Mouse (Mus musculus): ENCODE measurements around the gene P4hb. TPM values are rescaled to one million over a fixed set of nuclear protein-coding genes. Genes with fewer than 3 reads are reported as not detected.
A peak's percentile ranks its signal among the peaks of the same experiment; 100 is the strongest.

P4hb gene
- polyA plus RNA-seq, 1 experiment: 338 TPM

DNA sequence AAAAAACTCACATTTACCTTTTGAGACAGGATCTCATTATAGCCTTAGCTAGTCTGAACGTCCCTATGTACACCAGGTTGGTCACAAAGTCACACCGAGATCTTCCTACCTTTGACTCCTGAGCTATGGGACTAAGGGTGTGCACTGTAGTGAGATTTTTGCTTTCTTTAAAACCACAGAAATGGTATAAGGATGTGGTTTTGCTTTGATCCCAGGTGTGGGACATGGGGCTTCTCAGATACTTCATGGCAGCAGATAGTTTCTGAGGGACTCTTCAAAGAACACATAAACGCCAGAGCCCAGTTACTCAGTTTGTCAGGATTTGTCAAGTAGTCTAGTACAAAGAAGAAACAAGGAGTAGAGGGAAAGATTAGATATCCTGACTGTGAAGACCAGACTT is 27.7 kb upstream of the P4hb start:
- no peak for TF ChIP-seq CTCF (IDR thresholded peaks at IDR 0.05; ENCODE audit: low read depth, low read length)
- TF ChIP-seq EP300 (IDR thresholded peaks at IDR 0.05; ENCODE audit: insufficient read depth, low read depth, low read length): no peak
- Histone ChIP-seq H3K4me1 (ENCODE audit: control insufficient read depth, insufficient read depth, low read length) (peaks cover 1% of the 10 kb centered on the region), H3K9ac (ENCODE audit: low read depth, poor library complexity, severe bottlenecking) (no peak overlapping the region), H3K27me3 (ENCODE audit: control insufficient read depth, insufficient read depth, low read length, poor library complexity, severe bottlenecking) (no peaks in the 10 kb centered on the region), H3K4me3 (ENCODE audit: low read depth, low read length) (no peak overlapping the region), H3K36me3 (ENCODE audit: control insufficient read depth, insufficient read depth, low read length, poor library complexity, severe bottlenecking) (peaks cover 37% of the 10 kb centered on the region), H3K27ac (ENCODE audit: insufficient read depth, low read length) (no peak overlapping the region), H3K9me3 (replicated peaks; ENCODE audit: control insufficient read depth, insufficient read depth, low read length, poor library complexity, severe bottlenecking) (no peaks in the 10 kb centered on the region)

DNA sequence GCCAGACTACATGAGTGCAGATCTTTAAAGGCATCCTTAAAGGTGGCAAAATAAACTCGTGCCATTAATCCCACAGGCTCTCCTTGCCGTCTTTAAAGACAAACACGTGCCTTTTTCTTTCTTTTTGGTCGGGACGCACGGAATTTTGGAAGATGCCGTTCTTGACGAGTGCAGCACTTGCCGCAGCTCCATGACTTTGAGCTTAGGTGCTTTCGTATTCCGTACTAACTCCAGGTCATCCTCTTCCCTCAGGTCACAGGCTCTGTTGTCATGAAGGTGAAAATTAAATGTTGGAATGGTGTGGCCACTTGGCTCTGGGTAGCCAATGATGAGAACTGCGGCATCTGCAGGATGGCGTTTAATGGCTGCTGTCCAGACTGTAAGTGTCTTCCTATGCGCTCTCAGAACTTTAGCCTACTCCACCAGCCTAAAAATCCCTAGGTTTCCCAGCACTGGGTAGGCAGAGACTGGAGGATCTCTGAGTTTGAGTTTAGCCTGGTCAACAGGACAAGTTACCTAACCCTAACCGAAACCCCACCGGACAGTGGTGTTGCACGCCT is 26.0 kb upstream of the P4hb start:
- peaks cover 1% of the 10 kb centered on the region for H3K4me1 ChIP-seq (ENCODE audit: control insufficient read depth, insufficient read depth, low read length)
- H3K4me3 ChIP-seq (ENCODE audit: low read depth, low read length): peak overlapping the region; percentile 93
- no peaks in the 10 kb centered on the region for H3K9me3 ChIP-seq (replicated peaks; ENCODE audit: control insufficient read depth, insufficient read depth, low read length, poor library complexity, severe bottlenecking)
- H3K9ac ChIP-seq (ENCODE audit: low read depth, poor library complexity, severe bottlenecking): peak overlapping the region; percentile 84
- TF ChIP-seq POLR2A (IDR thresholded peaks at IDR 0.05; ENCODE audit: insufficient read depth, low read length) (no peak), CTCF (IDR thresholded peaks at IDR 0.05; ENCODE audit: low read depth, low read length) (no peak), EP300 (IDR thresholded peaks at IDR 0.05; ENCODE audit: insufficient read depth, low read depth, low read length) (no peak)
- H3K36me3 ChIP-seq (ENCODE audit: control insufficient read depth, insufficient read depth, low read length, poor library complexity, severe bottlenecking): peaks cover 50% of the 10 kb centered on the region
- no peaks in the 10 kb centered on the region for H3K27me3 ChIP-seq (ENCODE audit: control insufficient read depth, insufficient read depth, low read length, poor library complexity, severe bottlenecking)
- peak overlapping the region; percentile 61; the same call in 1 of the 2 replicates for H3K27ac ChIP-seq (ENCODE audit: insufficient read depth, low read length)

- TF ChIP-seq POLR2A (IDR thresholded peaks at IDR 0.05; ENCODE audit: insufficient read depth, low read length): peak; percentile 22
- 0 out of 2 replicates have a peak, but pooled peaks have one; percentile 42 for TF ChIP-seq EP300 (IDR thresholded peaks at IDR 0.05; ENCODE audit: insufficient read depth, low read depth, low read length)
- no peak for TF ChIP-seq CTCF (IDR thresholded peaks at IDR 0.05; ENCODE audit: low read depth, low read length)
- peak within 1 kb of the TSS; percentile 97 for H3K9ac ChIP-seq (ENCODE audit: low read depth, poor library complexity, severe bottlenecking)
- peak within 1 kb of the TSS; percentile 61 for H3K27ac ChIP-seq (ENCODE audit: insufficient read depth, low read length)
- H3K27me3 ChIP-seq (ENCODE audit: control insufficient read depth, insufficient read depth, low read length, poor library complexity, severe bottlenecking): no peaks in the 10 kb centered on the region
- peak within 1 kb of the TSS; percentile 97 for H3K4me3 ChIP-seq (ENCODE audit: low read depth, low read length)
- H3K4me1 ChIP-seq (ENCODE audit: control insufficient read depth, insufficient read depth, low read length): peaks cover 1% of the 10 kb centered on the region
- H3K36me3 ChIP-seq (ENCODE audit: control insufficient read depth, insufficient read depth, low read length, poor library complexity, severe bottlenecking): peaks cover 51% of the 10 kb centered on the region
- no peaks in the 10 kb centered on the region for H3K9me3 ChIP-seq (replicated peaks; ENCODE audit: control insufficient read depth, insufficient read depth, low read length, poor library complexity, severe bottlenecking)
Observed at GRCm38 (mm10) chr11:120598283-120598989, 25.4 kb upstream of the P4hb start, which contains the start of the genes Alyref and Anapc11. TSS of gene Alyref (minus strand) at chr11:120598365. TSS of gene Anapc11 (plus strand) at chr11:120598421.

DNA sequence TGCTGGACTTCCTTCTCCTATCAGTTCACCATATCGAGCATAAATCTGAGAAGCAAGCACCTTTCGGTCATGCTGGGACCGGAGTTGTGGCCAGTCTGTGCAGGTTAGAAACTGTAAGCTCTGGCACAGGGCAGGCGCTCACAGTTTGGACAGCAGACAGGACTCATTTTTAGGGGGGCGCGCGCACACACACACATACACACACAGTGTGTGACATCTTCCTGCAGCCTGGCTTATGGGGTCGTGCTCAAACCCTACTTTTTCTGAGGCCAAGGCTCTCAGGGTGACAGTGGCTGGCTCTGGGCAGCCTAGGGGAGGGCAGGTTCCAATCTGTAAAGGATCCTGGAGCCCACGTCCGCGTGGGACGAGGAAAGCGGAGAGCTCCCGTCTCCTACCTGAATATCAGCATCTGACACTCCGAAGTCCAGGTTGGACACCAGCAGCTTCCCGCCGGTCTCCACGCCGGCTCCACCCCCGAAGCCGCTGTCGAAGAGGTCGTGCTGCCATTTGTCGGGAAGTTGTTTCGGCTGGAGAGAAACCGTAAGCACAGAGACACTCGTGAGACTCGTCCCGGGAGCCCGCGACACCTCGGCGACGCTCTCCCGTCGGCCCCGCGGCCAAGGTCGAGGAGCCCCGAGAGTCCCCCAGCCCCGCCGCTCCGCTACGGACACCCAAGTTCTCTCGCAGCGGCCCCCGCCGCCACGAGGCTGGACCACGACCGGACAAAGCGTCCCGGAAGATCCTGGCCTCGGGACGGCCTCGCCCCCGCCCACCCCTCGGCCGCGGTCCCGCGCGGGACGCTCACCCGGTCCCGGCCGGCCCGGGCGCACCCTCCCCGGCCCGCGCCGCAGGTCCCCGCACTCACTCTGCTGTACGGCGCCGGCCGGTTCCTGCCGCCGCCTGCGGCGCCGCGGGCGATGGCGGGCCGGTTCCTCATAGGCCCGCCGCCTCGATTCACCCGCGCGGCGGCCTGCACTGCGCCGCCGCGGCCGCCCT is 24.5 kb upstream of the P4hb start:
- TF ChIP-seq CTCF (IDR thresholded peaks at IDR 0.05; ENCODE audit: low read depth, low read length): no peak
- TF ChIP-seq EP300 (IDR thresholded peaks at IDR 0.05; ENCODE audit: insufficient read depth, low read depth, low read length): no peak
- no peak for TF ChIP-seq POLR2A (IDR thresholded peaks at IDR 0.05; ENCODE audit: insufficient read depth, low read length)
- no peaks in the 10 kb centered on the region for H3K27me3 ChIP-seq (ENCODE audit: control insufficient read depth, insufficient read depth, low read length, poor library complexity, severe bottlenecking)
- peak overlapping the region; percentile 97 for H3K4me3 ChIP-seq (ENCODE audit: low read depth, low read length)
- peaks cover 55% of the 10 kb centered on the region for H3K36me3 ChIP-seq (ENCODE audit: control insufficient read depth, insufficient read depth, low read length, poor library complexity, severe bottlenecking)
- H3K9me3 ChIP-seq (replicated peaks; ENCODE audit: control insufficient read depth, insufficient read depth, low read length, poor library complexity, severe bottlenecking): no peaks in the 10 kb centered on the region
- H3K27ac ChIP-seq (ENCODE audit: insufficient read depth, low read length): peak overlapping the region; percentile 12; the same call in 1 of the 2 replicates
- peaks cover 1% of the 10 kb centered on the region for H3K4me1 ChIP-seq (ENCODE audit: control insufficient read depth, insufficient read depth, low read length)
- H3K9ac ChIP-seq (ENCODE audit: low read depth, poor library complexity, severe bottlenecking): peak overlapping the region; percentile 97

GRCm38 (mm10) chr11:120588531-120588930 is 15.5 kb upstream of the P4hb start:
- peaks cover 71% of the 10 kb centered on the region for H3K36me3 ChIP-seq (ENCODE audit: control insufficient read depth, insufficient read depth, low read length, poor library complexity, severe bottlenecking)
- TF ChIP-seq POLR2A (IDR thresholded peaks at IDR 0.05; ENCODE audit: insufficient read depth, low read length): no peak
- TF ChIP-seq CTCF (IDR thresholded peaks at IDR 0.05; ENCODE audit: low read depth, low read length): no peak
- TF ChIP-seq EP300 (IDR thresholded peaks at IDR 0.05; ENCODE audit: insufficient read depth, low read depth, low read length): no peak
- no peaks in the 10 kb centered on the region for H3K4me1 ChIP-seq (ENCODE audit: control insufficient read depth, insufficient read depth, low read length)
- H3K4me3 ChIP-seq (ENCODE audit: low read depth, low read length): no peak overlapping the region
- no peaks in the 10 kb centered on the region for H3K9me3 ChIP-seq (replicated peaks; ENCODE audit: control insufficient read depth, insufficient read depth, low read length, poor library complexity, severe bottlenecking)
- H3K27ac ChIP-seq (ENCODE audit: insufficient read depth, low read length): no peak overlapping the region
- H3K9ac ChIP-seq (ENCODE audit: low read depth, poor library complexity, severe bottlenecking): no peak overlapping the region
- H3K27me3 ChIP-seq (ENCODE audit: control insufficient read depth, insufficient read depth, low read length, poor library complexity, severe bottlenecking): no peaks in the 10 kb centered on the region
